Mouse (Mus musculus) cortical plate, adult 2 months (tissue): ENCODE measurements around the gene Med9. TPM values are rescaled to one million over a fixed set of nuclear protein-coding genes. Genes with fewer than 3 reads are reported as not detected.
"Not testable (repeated sequence)": the region's sequence is repeated elsewhere in the genome, so short reads cannot be mapped to it uniquely, and the experiment has no call there.

Source experiments
- H3K27ac ChIP-seq: fragments of 200-500 bp; 2 replicates; pipeline ENCODE4 v1.5.1; 2012; ENCODE audit warnings: low read length, control low read depth, inconsistent platforms; ENCODE audit not compliant: insufficient read depth
- H3K4me1 ChIP-seq: fragments of 200-500 bp; 2 replicates; pipeline ENCODE4 v1.6.1; 2011; ENCODE audit warnings: low read length; ENCODE audit not compliant: control insufficient read depth, insufficient read depth
- H3K4me3 ChIP-seq: fragments of 200-500 bp; 2 replicates; pipeline ENCODE4 v1.5.1; 2011; ENCODE audit warnings: mild to moderate bottlenecking, low read length, control low read depth; ENCODE audit not compliant: insufficient read depth
- CTCF ChIP-seq: fragments of 200-500 bp; IDR thresholded peaks from 2 replicates; pipeline ENCODE4 v1.5.1; 2011; ENCODE audit warnings: mild to moderate bottlenecking, control low read depth, low read length; ENCODE audit not compliant: insufficient read depth; ENCODE audit errors: extremely low read depth
- POLR2A ChIP-seq: fragments of 200-500 bp; IDR thresholded peaks from 2 replicates; pipeline ENCODE4 v1.6.1; 2011; ENCODE audit warnings: mild to moderate bottlenecking, low read length, control low read depth; ENCODE audit not compliant: insufficient read depth; ENCODE audit errors: extremely low read depth
- polyA plus RNA-seq: library from polyadenylated mRNA; depleted of rRNA; stranded (reverse); fragments of >200 nt; gene quantifications from 2 replicates; pipeline ENCODE4 v1.2.3, GENCODE M21; 2012

Gene Med9
- polyA plus RNA-seq, 1 experiment: 44.2 TPM

DNA sequence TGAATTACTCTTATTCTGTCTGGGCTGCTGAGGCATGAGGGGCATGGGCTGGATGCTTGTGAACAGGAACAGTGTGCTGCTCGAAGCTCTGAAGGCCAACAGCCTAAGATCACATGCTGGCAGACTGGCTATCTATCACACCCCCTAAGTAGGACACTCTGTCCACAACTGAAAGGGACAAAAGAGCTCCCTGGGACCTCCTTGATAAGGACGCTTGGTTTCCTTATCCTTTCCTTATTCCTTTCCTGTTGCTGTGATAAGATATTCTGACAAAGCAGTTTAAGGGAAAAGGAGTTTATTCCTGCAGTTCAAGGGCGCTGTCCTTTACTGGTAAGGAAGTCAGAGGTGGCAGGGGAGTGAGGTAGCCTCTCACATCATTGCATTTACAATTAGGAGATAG, 7.4 kb upstream of the Med9 start:
- no peak overlapping the region for H3K4me3 ChIP-seq
- H3K4me1 ChIP-seq: no peaks in the 10 kb centered on the region
- H3K27ac ChIP-seq: no peak overlapping the region
- TF ChIP-seq CTCF (no peak), POLR2A (no peak)

- Histone ChIP-seq H3K27ac (no peak overlapping the region), H3K4me3 (no peak overlapping the region), H3K4me1 (no peaks in the 10 kb centered on the region)
- TF ChIP-seq CTCF: no peak
- no peak for TF ChIP-seq POLR2A
Observed at GRCm38 (mm10) chr11:59941391-59941790, 6.6 kb upstream of the Med9 start.

- H3K4me3 ChIP-seq, H3K4me1 ChIP-seq, H3K27ac ChIP-seq: not testable (repeated sequence)
Observed at GRCm38 (mm10) chr11:59944855-59945254, 3.2 kb upstream of the Med9 start.

- peak overlapping the region; percentile 72 for H3K4me3 ChIP-seq
- TF ChIP-seq POLR2A (no peak), CTCF (no peak)
- H3K27ac ChIP-seq: peak overlapping the region; percentile 35; the same call in 1 of the 2 replicates
- H3K4me1 ChIP-seq: peaks cover 2% of the 10 kb centered on the region; the same call in 1 of the 2 replicates
Observed at GRCm38 (mm10) chr11:59948401-59948767, 378 bp downstream of the Med9 start.

- Histone ChIP-seq H3K4me1 (peaks cover 2% of the 10 kb centered on the region; the same call in 1 of the 2 replicates), H3K4me3 (no peak overlapping the region), H3K27ac (no peak overlapping the region)
- TF ChIP-seq CTCF (no peak), POLR2A (no peak)
Observed at GRCm38 (mm10) chr11:59952892-59953291, 4.9 kb downstream of the Med9 start.

GRCm38 (mm10) chr11:59956749-59957148, 8.7 kb downstream of the Med9 start:
- Histone ChIP-seq H3K27ac (no peak overlapping the region), H3K4me3 (no peak overlapping the region), H3K4me1 (peaks cover 4% of the 10 kb centered on the region)
- no peak for TF ChIP-seq CTCF
- no peak for TF ChIP-seq POLR2A

GRCm38 (mm10) chr11:59959453-59959852, 11.4 kb downstream of the Med9 start:
- Histone ChIP-seq H3K27ac (no peak overlapping the region), H3K4me1 (peaks cover 4% of the 10 kb centered on the region), H3K4me3 (no peak overlapping the region)
- no peak for TF ChIP-seq CTCF
- no peak for TF ChIP-seq POLR2A

GRCm38 (mm10) chr11:59960476-59961337, 12.7 kb downstream of the Med9 start:
- H3K4me1 ChIP-seq: peaks cover 4% of the 10 kb centered on the region
- TF ChIP-seq CTCF: no peak
- no peak; the same call in 1 of the 2 replicates for TF ChIP-seq POLR2A
- 0 out of 2 replicates have a peak overlapping the region, but pooled peaks have one; percentile 6 for H3K27ac ChIP-seq
- no peak overlapping the region for H3K4me3 ChIP-seq

GRCm38 (mm10) chr11:59961338-59961875, 13.4 kb downstream of the Med9 start:
- H3K4me3 ChIP-seq: no peak overlapping the region
- H3K4me1 ChIP-seq: peaks cover 4% of the 10 kb centered on the region
- TF ChIP-seq CTCF (no peak), POLR2A (no peak)
- H3K27ac ChIP-seq: peak overlapping the region; percentile 36; the same call in 1 of the 2 replicates

GRCm38 (mm10) chr11:59962590-59962989, 14.6 kb downstream of the Med9 start:
- Histone ChIP-seq H3K4me3 (no peak overlapping the region), H3K4me1 (peaks cover 4% of the 10 kb centered on the region), H3K27ac (no peak overlapping the region)
- TF ChIP-seq POLR2A: no peak
- TF ChIP-seq CTCF: no peak
